Mouse (Mus musculus) layer of hippocampus, postnatal 25 days (tissue): ENCODE results near the gene Cst12. TPM values are rescaled to one million over a fixed set of nuclear protein-coding genes. Genes with fewer than 3 reads are reported as not detected.
"Not testable (repeated sequence)": the region's sequence is repeated elsewhere in the genome, so short reads cannot be mapped to it uniquely, and the experiment has no call there.

Experiments
- DNase-seq, 2 experiments: peaks; one replicate each; pipeline ENCODE4 v3.0.0; 2022; ENCODE audit warnings: mixed read lengths in 2 of 2, low spot score in 1 of 2; ENCODE audit errors: extremely low spot score in 1 of 2
- total RNA-seq, 2 experiments: library from RNA; stranded (reverse); gene quantifications; 2 replicates each; pipeline ENCODE4 v1.2.3; 2021

Gene Cst12
- 1 to 10 TPM; 4.0 to 6.1 TPM for total RNA-seq

- no peak for DNase-seq
These were observed at the start of gene Cst12 for GRCm38 (mm10) chr2:148789142-148789541. TSS of gene Cst12 (plus strand) at chr2:148789361.

- no peak for DNase-seq
These were observed 46.2 kb upstream of the Cst12 start for GRCm38 (mm10) chr2:148743001-148743400.

- no peak for DNase-seq
These were observed 45.2 kb upstream of the Cst12 start for GRCm38 (mm10) chr2:148743846-148744407.

GRCm38 (mm10) chr2:148750058-148750457 is 39.1 kb upstream of the Cst12 start, which contains the start of gene Cstl1:
TSS of gene Cstl1 (plus strand) at chr2:148750358.
- DNase-seq = no peak

- peak; percentile 42 to 73 for DNase-seq
These were observed 37.0 kb upstream of the Cst12 start for GRCm38 (mm10) chr2:148751893-148752813.

- no peak for DNase-seq
These were observed 34.8 kb upstream of the Cst12 start for GRCm38 (mm10) chr2:148754310-148754846.

GRCm38 (mm10) chr2:148763648-148764388 is 25.3 kb upstream of the Cst12 start:
- DNase-seq = no peak

- DNase-seq = not testable (repeated sequence)
These were observed 17.8 kb upstream of the Cst12 start, which contains the start of gene Cst11 for GRCm38 (mm10) chr2:148771397-148771796. TSS of gene Cst11 (minus strand) at chr2:148771497.

GRCm38 (mm10) chr2:148781709-148782108 is 7.5 kb upstream of the Cst12 start, which contains the start of gene 8030411F24Rik:
TSS of gene 8030411F24Rik (plus strand) at chr2:148782009.
- DNase-seq = no peak

GRCm38 (mm10) chr2:148798485-148798884 is 9.3 kb downstream of the Cst12 start, which contains the start of gene Cst8:
TSS of gene Cst8 (plus strand) at chr2:148798785.
- no peak for DNase-seq

- peak in 1 of 2 experiments; percentile 10 for DNase-seq
These were observed 12.3 kb downstream of the Cst12 start for GRCm38 (mm10) chr2:148801491-148801921.

GRCm38 (mm10) chr2:148806696-148807095 is 17.5 kb downstream of the Cst12 start:
- no peak for DNase-seq

- DNase-seq = no peak
These were observed 30.7 kb downstream of the Cst12 start, which contains the start of gene Cst13 for GRCm38 (mm10) chr2:148819909-148820308. TSS of gene Cst13 (plus strand) at chr2:148820081.

- no peak for DNase-seq
These were observed 36.8 kb downstream of the Cst12 start for GRCm38 (mm10) chr2:148825986-148826385.

GRCm38 (mm10) chr2:148834912-148835311 is 45.8 kb downstream of the Cst12 start, which contains the start of gene Cst9:
TSS of gene Cst9 (plus strand) at chr2:148835147.
- no peak for DNase-seq

GRCm38 (mm10) chr2:148838075-148838777 is 49.1 kb downstream of the Cst12 start:
- DNase-seq = no peak

GRCm38 (mm10) chr2:148839224-148839623 is 50.1 kb downstream of the Cst12 start:
- no peak for DNase-seq
